9 mouse cellular contexts compared by ENCODE assay signal in the genomic region with DNA sequence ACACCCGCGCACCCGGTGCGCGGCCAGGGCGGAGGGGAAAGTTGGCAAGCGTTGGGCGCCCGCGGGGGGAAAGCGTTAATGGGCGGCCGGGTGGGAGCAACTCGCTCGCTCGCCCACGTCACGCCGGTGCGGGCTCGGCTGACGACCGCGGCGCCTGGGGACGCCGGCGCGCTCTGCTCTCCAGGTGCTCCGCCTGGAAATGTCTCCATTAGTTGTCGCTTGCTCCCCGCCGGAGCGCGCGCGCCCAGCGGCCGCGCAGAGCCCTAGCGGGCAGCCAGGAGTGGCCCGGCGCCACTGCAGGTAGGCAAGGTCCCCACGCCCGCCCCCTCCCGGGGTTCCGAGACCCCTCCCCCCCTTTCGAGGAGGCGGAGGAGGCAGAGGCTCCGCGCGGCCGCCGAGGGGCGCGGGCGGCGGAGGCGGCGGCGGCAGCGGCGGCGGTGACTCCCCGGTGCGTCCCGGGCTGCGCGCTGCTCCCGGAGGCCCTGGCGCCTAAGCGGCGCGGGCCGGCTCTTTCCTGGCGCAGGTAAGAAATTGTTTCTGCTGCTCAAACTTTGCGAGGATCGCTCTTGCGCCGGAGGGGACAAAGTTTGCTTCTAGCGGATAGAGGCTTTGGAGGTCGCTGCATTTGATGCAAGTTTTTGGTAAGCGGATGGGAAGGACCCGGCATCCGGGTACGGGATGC. TPM values are rescaled to one million over a fixed set of nuclear protein-coding genes. Genes with fewer than 3 reads are reported as not detected.
A peak's percentile ranks its signal among the peaks of the same experiment; 100 is the strongest.
DNase-seq lines count a peak whose midpoint lies in the region; ATAC-seq and TF ChIP-seq lines count a peak whose summit lies in the region.
"Had no signal": no experiment of that assay in that cellular context is flagged by ENCODE, and none has a peak within 500 bp of the region (broad histone marks: within the 10 kb centered on the region; RNA-seq: fewer than 3 reads in every experiment).

A gene (plus strand): TSS at position 126 of the 682 bp plus-strand sequence.

- peaks cover 45% of the 10 kb centered on the region for H3K4me1 ChIP-seq in kidney, embryonic 15.5 days
- H3K4me1 ChIP-seq in forebrain, postnatal 0 days (ENCODE audit: insufficient read depth) = 0 out of 2 replicates have a peak, but pooled peaks cover 6% of the 10 kb centered on the region
- H3K4me1 ChIP-seq in intestine, embryonic 14.5 days (replicated peaks; ENCODE audit: control insufficient read depth, insufficient read depth, low read length) = peaks cover 10% of the 10 kb centered on the region
- H3K4me1 ChIP-seq in neural tube, embryonic 12.5 days = peaks cover 29% of the 10 kb centered on the region

- H3K27me3 ChIP-seq in kidney, embryonic 15.5 days = peaks cover 100% of the 10 kb centered on the region
- H3K27me3 ChIP-seq in forebrain, postnatal 0 days (ENCODE audit: insufficient read depth, low read length) = peaks cover 90% of the 10 kb centered on the region
- peaks cover 86% of the 10 kb centered on the region for H3K27me3 ChIP-seq in intestine, embryonic 14.5 days (replicated peaks; ENCODE audit: control insufficient read depth, insufficient read depth, low read length)
- peaks cover 100% of the 10 kb centered on the region for H3K27me3 ChIP-seq in neural tube, embryonic 12.5 days (replicated peaks)

- no peak for DNase-seq in kidney, adult 8-10 months
- no peak for DNase-seq in forebrain, postnatal 0 days
- DNase-seq in intestine, embryonic 14.5 days (ENCODE audit: low spot score) = peak; percentile 59
- DNase-seq in ovary, postnatal 14 days (ENCODE audit: low spot score) = no peak
- no peak for DNase-seq in gastrocnemius, adult 8-10 months (ENCODE audit: low spot score in 2 of 2)
- no peak for DNase-seq in cerebellum, adult 9-11 months

- peak within 1 kb of the TSS; percentile 80 for H3K4me2 ChIP-seq in kidney, embryonic 15.5 days
- H3K4me2 ChIP-seq in forebrain, postnatal 0 days (ENCODE audit: low read depth) = peak within 1 kb of the TSS; percentile 78
- H3K4me2 ChIP-seq in intestine, embryonic 14.5 days (ENCODE audit: low read length) = peak within 1 kb of the TSS; percentile 57
- H3K4me2 ChIP-seq in neural tube, embryonic 12.5 days (replicated peaks) = peak within 1 kb of the TSS; percentile 68

- no peak for ATAC-seq in kidney, embryonic 15.5 days (replicated peaks; ENCODE audit: low FRiP score)
- ATAC-seq in forebrain, postnatal 0 days = 0 out of 2 replicates have a peak, but pooled peaks have one; percentile 17
- no peak for ATAC-seq in intestine, embryonic 14.5 days (replicated peaks; ENCODE audit: low FRiP score, low TSS enrichment, low read depth)
- no peak for ATAC-seq in neural tube, embryonic 12.5 days (ENCODE audit: low FRiP score, low read depth)

- H3K27ac ChIP-seq in kidney, embryonic 15.5 days = no peak within 1 kb of the TSS
- H3K27ac ChIP-seq in forebrain, postnatal 0 days (ENCODE audit: low read depth, low read length) = no peak within 1 kb of the TSS
- no peak within 1 kb of the TSS for H3K27ac ChIP-seq in intestine, embryonic 14.5 days (ENCODE audit: low read depth)
- no peak within 1 kb of the TSS for H3K27ac ChIP-seq in neural tube, embryonic 12.5 days

- no peak for TF ChIP-seq CTCF in forebrain, postnatal 0 days (IDR thresholded peaks at IDR 0.05; ENCODE audit: low read depth)

- no peaks in the 10 kb centered on the region for H3K9me3 ChIP-seq in kidney, embryonic 15.5 days (replicated peaks)
- H3K9me3 ChIP-seq in forebrain, postnatal 0 days (ENCODE audit: low read length) = no peaks in the 10 kb centered on the region
- no peaks in the 10 kb centered on the region for H3K9me3 ChIP-seq in intestine, embryonic 14.5 days (ENCODE audit: control insufficient read depth, low read length)
- no peaks in the 10 kb centered on the region for H3K9me3 ChIP-seq in neural tube, embryonic 12.5 days

- WGBS in kidney, embryonic 15.5 days = under 1% methylated on average over 77 of the region's 86 CpGs
- 2% methylated on average over 77 of the region's 86 CpGs for WGBS in forebrain, postnatal 0 days
- WGBS in intestine, embryonic 14.5 days = under 1% methylated on average over 78 of the region's 86 CpGs
- under 1% methylated on average over 83 of the region's 86 CpGs for WGBS in neural tube, embryonic 12.5 days

- no peak within 1 kb of the TSS for H3K9ac ChIP-seq in kidney, embryonic 15.5 days
- no peak within 1 kb of the TSS for H3K9ac ChIP-seq in forebrain, postnatal 0 days
- H3K9ac ChIP-seq in intestine, embryonic 14.5 days (ENCODE audit: low read length) = no peak within 1 kb of the TSS
- no peak within 1 kb of the TSS for H3K9ac ChIP-seq in neural tube, embryonic 12.5 days

- no peaks in the 10 kb centered on the region for H3K36me3 ChIP-seq in kidney, embryonic 15.5 days
- no peaks in the 10 kb centered on the region for H3K36me3 ChIP-seq in forebrain, postnatal 0 days (ENCODE audit: insufficient read depth)
- no peaks in the 10 kb centered on the region for H3K36me3 ChIP-seq in intestine, embryonic 14.5 days (ENCODE audit: control insufficient read depth, insufficient read depth, low read length)
- no peaks in the 10 kb centered on the region for H3K36me3 ChIP-seq in neural tube, embryonic 12.5 days

- H3K4me3 ChIP-seq in kidney, embryonic 15.5 days (replicated peaks) = peak within 1 kb of the TSS; percentile 45
- H3K4me3 ChIP-seq in forebrain, postnatal 0 days (ENCODE audit: low read depth, low read length) = peak within 1 kb of the TSS; percentile 37
- H3K4me3 ChIP-seq in intestine, embryonic 14.5 days (ENCODE audit: low read depth, low read length) = peak within 1 kb of the TSS; percentile 29
- peak within 1 kb of the TSS; percentile 38 for H3K4me3 ChIP-seq in neural tube, embryonic 12.5 days

RNA-seq across cellular contexts. Expression of the gene that starts here (rescaled TPM):
- 0.45 and 0.55 TPM in 2 replicates for polyA plus RNA-seq in kidney, embryonic 15.5 days (2015; fragmentation: Nextera tagmentation; extraction: Ambion mirVana)
- not detected in 2 replicates for total RNA-seq in forebrain, postnatal 0 days (2014; rRNA removed)
- polyA plus RNA-seq in forebrain, postnatal 0 days (2015; fragmentation: Nextera tagmentation; extraction: Ambion mirVana) = not detected in 2 replicates
- 0.07 and 0.16 TPM in 2 replicates for polyA plus RNA-seq in intestine, embryonic 14.5 days (2014; fragmentation: Nextera tagmentation; extraction: Ambion mirVana)
- polyA plus RNA-seq in neural tube, embryonic 12.5 days (2016; fragmentation: Nextera tagmentation; extraction: Ambion mirVana) = 2.8 TPM in 2 replicates
- not detected for total RNA-seq in gastrocnemius, adult 8-10 months (2022)
- polyA plus RNA-seq: C2C12 had no signal

Comparison
In these comparisons a context has a peak if more than half of its experiments do, and no peak if none do; other contexts are left out.
1. Peak in ATAC-seq, H3K4me3 ChIP-seq and H3K4me2 ChIP-seq in forebrain, postnatal 0 days; RNA of the gene not detected or under 1 TPM.
2. Peak in DNase-seq, H3K4me3 ChIP-seq and H3K4me2 ChIP-seq in intestine, embryonic 14.5 days; RNA of the gene not detected or under 1 TPM.